Mouse (Mus musculus) cerebellum, adult (tissue): ENCODE data around the gene Rnls.

ENCODE experiments used
- ATAC-seq: cut with Nextera tagmentation; 2 replicates; pipeline ENCODE4 v1.9.2; 2017; ENCODE audit warnings: mild to moderate bottlenecking, moderate library complexity, mixed read lengths; ENCODE audit not compliant: insufficient number of reproducible peaks, low FRiP score, low TSS enrichment

The Rnls gene

DNA sequence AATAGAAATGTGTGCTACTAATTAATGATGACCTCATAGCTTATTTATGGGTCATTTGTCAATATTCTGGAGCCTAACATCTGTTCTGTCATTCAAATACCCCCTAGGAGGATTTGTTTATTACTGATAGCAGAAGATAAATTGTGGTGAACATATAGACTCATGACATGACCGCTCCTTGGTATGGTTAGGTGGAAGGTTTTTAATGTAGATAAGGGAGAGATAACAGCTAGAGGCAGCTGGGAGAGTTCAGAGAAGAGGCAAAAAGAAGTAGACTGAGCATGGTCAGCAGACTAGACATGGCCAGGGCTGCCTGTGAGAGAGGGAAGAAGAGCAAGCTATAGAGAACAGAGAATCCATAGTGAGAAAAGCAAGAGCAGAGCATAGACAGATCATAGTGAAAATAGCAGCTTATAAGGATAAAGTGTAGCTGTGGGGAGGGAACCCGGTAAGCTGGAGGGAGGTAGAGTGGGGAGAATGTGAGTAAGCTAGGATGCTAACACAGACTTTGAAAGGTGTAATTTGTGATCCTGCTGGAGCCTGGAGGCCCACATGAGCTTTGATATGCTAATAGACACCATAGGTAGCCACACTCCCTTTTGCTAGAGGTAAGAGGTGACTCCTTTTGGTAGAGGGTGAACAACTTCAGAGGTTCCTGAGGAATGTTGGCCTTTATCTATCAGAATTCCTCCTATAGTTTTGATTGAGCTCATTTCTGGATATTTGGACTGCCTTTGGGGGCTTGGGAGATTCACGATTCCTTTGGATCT lies 127.7 kb downstream of the Rnls start:
- ATAC-seq: no peak

DNA sequence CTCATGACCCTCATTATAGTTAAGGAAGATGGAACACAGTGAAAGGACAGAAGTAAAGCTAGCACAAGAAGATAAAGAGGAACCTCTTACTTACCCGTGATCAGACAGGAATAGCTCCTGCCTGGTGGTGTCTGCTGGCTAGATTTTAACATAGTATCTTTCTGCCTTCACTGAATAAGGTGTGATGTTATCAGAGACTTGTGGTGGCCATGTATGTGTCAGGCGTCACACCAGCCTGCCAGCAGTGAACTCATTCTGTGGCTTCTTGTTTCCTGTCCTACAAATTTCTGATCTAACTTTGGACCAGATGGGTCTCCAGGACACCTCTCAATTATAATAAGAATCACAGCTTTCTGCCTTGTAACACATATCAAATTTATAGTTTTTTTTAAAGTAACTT lies 129.7 kb downstream of the Rnls start:
- ATAC-seq: no peak

DNA sequence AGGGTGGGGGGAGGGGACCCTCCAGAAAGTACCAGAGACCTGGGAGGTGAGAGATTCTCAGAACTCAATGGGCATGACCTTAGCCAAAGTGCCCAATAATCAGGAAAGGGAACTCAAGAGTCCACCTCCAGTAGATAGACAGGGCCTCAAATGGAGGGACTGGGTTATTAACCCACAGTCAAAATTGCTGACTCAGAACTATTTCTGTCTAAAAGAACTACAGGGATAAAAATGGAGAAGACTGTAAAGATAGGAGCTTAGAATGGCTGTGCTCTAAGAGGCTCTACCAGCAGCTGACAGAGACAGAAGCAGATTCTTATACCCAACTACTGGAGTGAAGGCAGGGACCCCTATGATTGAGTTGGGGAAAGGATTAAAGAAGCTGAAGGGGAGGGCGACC lies 132.9 kb downstream of the Rnls start:
- no peak for ATAC-seq

DNA sequence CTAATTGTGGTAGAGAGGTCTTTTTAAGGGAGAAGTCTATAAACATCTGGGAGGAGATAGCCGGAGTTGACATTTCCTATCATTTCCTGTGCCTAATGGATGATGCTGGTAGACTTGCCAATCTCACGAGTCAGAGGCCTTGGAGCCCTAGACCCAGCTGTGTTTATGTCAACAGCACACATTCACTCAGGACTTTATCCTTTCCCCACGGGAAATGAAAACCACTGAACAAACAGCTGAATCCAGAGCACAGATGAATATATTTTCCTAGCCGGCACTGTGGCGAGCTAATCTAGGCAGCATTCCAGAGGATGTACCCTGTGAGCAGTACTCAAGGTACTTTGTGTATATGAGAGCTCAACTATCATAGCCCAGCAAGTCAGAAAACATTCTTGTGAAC lies 138.2 kb downstream of the Rnls start:
- ATAC-seq: no peak

DNA sequence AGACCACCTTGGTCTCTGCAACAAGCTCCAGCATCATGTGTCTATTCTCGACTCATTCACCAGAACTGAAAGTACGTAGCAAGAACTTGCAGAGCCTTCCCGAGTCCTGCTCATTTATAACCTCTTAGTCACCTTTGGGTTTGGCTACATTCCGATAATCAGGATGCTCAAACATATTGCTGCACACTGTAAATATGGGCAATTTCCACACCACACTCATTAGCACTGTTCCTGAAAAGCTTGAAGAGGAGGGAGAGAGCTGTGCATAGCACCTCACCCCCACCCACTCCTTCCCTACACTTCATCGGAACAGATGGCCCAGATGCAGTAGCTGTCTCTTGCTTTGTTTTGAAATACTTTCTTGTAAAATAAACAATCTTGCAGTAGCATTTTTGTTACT lies 139.9 kb downstream of the Rnls start:
- no peak for ATAC-seq

DNA sequence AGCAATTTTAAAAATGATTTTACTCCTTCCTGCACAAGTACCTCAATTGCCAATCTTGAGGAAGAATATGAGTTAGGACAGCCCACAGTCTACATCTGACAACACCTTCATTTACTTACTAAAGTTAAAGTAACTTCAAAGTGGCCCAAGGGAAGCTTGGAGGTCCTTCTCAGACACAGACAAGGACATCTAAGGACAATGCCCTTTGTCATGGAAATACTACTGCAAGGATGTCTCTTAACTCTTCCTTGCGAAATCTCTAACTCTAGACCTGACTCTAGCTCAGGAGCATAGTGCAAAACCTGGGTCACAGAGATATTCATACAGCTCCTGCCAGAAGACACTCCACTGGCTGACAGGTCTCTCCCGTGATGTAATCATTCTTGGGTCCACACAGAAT lies 147.9 kb downstream of the Rnls start:
- no peak for ATAC-seq

DNA sequence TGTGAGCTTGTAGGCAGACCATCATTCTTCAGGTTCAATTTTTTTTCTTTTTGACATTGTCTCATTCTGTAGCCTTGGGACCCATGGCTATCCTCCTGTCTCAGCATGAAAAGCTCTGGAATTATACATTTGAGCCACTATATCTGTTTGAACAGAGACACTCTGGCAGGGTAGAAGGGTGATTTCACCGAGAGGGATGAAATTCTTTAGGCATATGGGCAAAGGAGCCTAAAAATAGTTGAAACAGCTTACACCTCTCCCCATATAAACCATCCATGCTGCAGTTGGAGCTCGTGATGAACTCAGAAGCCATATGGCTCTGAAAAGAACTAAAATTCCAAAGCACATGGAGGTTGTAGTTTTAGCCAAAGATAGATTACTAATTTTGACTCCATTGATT lies 151.7 kb downstream of the Rnls start:
- no peak for ATAC-seq

DNA sequence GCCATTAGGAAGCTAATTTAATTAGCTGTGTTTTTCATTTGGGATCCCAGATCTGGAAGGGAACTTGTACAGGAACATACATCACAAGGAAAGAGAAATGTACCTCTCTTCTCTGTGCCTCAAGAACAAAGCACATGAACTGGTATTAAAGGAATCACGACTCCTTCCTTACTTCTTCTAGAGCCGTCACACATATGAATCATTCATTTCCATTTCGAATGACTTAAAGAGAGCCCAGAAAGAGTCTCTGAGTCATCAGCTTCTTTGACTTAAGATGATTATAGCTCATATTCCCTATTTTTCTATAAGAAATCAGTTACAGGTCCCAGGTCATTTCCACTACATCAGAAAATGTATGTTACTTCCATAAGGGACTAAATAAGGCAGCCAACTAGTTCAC lies 159.2 kb downstream of the Rnls start:
- no peak for ATAC-seq

DNA sequence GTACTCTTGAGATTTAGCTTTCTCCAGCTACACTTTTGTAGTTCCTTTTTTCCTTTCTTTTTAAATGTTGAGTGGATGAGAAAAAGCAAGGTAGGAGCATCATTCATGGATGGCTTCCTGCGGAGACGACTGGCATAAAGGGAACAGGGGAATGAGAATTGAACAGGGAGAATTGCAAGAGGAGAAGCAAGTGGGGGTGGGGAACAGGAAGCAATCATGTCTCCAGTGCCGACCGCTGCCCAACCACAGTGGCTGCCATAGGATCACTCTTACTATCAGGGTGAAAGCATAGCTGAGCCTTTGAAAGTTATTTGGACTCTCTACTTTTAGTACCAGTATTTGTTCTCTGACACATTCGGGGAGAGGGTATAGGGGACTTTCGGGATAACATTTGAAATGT lies 160.8 kb downstream of the Rnls start:
- ATAC-seq: no peak

DNA sequence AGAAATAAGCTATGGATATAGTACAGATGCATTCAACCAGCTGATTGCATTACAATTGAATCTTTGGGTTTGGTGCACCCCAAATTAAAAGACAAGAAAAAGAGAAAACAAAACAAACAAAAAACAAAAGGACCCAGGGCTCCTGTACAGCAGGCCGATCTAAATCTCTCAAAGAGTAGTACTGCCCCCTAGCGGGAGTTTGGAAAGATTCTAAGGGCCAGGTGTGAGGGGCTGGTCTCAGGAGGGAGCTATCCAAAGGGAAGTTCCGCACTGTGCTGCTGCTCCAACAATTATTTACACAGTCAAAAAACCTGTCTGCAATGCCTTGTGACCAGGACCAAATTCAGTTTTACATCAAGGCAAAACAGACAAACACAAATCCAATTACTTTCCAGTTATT lies 165.1 kb downstream of the Rnls start:
- peak; percentile 63; the same call in 1 of the 2 replicates for ATAC-seq

DNA sequence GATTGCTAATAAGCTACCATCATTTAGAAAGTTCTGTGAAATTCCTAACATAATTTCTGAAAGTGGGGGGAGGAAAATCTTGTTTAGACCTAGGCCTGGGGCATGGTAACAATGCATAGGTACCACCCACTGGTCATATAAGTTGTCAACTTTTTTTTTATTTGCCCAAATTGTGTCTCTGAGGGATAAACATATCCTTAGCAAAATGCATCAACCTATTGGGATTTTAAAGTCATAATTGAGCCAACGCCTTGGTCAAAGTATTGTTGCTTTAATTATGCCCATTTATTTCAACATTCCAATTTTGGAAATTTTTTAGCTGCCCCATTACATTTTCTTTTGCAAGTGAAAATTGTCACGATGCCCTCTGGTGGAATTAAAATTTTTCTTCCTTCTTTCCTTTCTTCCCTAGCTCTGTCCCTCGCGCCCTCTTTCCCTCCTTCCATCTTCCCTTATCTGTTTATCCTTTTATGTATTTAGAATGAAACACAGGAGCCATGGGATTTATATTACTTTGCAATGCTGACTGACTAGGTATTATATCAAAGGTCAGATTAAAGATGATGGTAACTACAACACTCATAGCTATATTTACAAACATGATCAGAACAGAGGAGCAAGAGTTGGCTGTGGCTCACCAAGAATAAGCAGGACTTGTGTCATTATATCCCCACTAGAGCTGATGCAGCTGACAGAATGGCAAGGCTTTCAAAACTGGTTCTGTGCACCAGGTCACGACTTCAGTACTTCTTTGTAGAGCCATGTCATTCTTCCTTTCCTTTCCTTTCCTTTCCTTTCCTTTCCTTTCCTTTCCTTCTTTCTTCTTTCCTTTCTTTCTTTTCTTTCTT lies 166.0 kb downstream of the Rnls start:
- no peak for ATAC-seq

DNA sequence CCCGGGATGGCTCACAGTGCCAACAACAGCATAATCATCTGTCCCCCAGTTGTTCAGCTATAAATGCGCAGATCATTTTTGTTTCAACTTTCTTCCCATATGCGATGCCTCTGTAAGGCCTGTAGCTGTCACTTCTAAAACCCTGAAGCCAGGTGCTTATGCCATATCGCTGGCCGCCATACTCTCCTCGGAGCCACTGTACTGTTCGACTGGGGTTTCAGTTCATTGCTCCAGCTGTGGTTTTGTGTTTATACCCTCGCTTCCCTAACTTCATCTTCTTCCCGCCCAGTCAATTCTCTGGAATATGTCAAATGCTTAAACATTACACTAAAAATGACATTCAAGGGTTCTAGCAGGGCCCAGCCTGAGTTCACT lies 167.1 kb downstream of the Rnls start:
- ATAC-seq: no peak

DNA sequence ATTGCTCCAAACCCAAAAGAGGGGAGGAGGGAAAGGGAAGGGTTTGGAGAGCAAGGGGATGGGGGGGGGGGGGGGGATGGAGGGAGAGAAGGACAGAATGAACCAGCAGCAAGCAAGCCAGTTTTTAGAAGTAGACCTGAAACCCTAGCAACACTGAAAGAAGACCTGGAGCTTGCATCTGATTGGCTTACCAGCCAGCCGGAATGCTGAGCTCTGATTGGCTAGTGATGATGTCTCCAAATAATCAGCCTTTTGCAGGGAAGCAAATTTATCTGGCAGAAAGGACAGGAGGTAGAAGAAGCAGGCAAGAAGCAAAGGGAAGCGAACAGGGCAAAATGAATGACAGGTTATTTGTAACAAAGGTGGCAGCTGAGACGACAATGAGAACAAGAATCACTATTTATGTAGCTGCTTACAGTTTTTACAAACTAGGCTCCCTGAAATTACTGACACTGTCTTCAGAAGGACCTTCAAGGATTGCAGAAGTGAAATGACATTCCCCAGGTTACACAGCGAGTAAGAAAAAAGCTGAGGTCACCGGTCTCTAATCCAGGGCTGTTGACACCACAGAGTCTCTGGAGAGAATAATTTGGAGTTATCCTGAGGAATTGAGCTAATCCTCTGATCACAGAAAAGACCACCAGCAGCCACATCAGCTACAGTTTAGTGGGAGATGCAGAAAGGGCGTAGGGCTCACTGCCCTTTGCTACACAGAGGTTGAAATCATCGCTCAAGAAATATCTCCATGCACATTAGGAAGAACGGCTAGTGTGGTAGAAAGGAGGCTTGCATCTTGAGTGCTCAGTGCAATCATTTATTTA lies 167.7 kb downstream of the Rnls start:
- peak; percentile 97 for ATAC-seq

DNA sequence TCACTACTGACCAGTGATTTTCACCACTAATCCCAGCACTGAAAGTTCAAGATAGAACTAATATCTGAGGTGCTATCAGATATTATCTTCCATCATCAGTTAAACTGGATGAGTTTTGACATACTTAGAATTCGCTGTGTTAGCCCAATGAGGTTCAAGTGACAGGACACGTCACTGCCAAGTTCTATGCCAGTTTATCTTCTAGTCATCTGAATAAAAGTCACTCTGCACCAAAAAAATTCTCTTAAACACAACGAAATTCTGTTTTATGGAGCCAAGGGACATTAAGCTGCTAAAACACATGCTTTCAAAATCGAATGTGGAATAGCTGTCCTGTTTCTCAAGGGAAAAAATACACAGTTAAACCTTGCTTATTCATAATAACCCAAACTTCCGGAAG lies 168.3 kb downstream of the Rnls start:
- ATAC-seq: no peak

DNA sequence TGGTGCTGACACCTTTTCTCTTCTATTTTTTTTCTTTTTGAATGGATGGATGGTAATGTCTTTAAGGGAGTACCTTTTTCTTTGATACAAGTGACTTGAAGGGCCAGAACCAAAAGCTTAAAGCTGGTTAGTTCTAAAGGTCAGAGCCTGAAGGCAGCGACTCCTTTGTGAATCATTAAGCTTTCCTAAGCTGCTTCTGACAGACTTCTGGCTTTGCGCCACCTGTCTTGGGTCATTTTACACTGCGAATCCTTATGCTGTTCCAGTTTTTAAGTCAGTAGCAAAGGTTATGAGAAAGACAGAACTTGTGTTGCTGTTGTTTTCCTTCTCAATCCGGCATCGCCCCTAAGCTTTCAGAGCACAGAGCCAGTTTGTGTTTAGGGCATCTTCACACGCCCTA lies 168.8 kb downstream of the Rnls start:
- ATAC-seq: no peak

DNA sequence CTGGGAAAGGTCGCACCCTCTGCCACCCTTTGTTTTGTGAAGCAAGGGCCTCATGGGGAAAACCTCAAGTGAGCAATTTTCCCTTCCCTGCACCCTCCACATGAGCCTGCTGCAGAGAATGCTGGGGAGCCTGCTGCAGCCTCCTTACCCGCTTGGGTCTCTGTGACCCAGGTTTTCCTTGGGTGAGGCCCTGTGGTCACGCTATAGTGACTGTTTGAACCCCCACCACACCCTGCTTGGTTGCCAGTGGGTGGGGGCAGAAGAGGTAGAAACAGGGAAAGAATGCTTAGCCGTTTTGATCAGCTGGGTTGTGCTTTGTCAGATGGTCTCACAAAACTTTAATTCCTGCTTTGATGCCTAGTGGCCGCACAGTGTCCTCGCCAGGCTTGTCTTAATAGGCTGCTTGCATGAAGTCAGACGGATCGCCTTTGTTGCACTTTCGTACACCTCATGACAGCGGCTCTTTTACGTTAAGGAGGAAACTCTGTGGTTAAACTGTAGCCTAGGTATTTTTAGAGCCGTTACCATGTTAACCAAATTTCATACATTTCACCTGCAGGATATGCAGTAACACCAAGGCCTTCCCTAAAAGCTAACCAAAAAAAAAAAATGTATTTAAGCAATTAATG lies 169.4 kb downstream of the Rnls start:
- no peak for ATAC-seq

DNA sequence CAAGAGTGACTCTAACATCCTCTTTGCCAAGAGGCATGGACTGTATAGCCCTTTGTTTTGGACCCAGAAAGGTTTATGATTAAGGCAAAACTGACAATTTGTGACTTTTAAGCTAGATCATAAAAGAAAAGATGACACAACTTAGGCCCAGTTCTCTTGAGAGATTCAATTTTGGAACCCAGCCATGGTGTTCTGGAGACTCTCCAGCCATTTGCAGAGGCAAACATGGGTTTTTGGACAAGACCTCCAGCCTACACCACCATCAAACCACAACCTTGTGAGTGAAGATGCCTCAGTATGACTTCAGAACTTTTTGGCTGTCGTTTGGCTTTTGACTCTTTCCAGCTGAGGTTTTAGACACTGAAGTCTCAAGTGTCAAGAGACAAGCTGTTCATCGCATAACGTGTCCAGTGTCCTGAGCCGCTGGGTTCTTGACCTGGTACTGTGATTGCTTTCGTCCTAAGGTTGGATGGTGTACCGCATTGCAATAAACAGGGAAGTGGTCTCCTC lies 174.2 kb downstream of the Rnls start:
- ATAC-seq: no peak

DNA sequence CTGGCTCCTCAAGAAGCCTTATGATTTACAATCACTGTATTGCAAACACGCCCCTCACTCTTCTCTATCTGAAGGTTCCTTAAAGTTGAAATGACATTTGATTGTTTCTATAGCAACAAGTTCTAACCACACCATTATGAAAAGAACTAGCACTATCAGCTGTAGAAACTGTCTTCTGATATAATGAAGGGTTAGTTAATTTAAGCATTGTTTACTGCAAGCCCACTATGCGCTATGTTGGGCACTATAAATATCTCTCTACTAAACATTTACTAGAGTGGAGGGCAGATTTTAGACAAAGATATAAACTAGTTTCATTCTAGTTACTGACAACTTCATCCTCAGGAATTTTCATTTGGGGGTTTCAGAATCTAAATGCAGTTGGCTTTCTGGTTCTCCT lies 182.4 kb downstream of the Rnls start:
- no peak for ATAC-seq

DNA sequence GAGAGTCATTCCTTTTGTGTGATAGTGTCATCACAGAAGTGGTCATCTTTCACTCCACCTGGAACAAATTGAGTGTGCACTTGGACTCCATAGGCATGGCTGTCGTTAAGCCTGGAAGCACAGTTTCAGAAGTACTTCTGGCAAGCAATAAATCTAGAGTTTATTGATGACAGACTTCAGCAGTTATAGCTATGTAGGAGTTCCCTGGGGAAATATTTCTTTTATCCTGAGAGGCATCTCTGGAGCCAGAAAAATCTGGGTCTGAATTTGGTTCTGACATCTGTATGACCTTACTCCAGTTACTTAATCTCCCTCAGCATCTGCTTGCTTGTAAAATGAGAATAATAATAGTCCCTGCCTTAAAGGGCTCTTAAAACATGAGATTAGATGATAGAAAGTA lies 184.1 kb downstream of the Rnls start:
- no peak for ATAC-seq

DNA sequence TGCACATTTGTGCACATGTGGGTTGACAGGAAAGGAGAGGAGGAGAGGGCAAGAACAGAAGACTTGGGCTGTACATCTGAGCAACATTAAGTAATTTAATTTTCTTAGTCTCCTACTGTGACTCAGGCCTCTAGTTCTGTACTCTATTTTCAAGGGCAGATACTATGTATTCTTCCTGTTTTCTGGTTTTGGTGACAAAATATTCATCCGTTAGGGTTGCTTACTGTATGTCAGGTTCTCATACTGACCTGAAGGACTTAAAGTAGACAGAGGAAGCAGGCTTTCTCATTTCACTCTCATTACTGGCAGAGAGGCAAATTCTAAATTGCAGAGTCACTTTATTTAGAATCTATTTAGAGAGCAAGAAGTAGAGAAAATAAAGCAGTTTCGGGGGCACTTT lies 186.7 kb downstream of the Rnls start:
- no peak for ATAC-seq
